Mouse (Mus musculus): ENCODE measurements around the gene Ly75.

The Ly75 gene

GRCm38 (mm10) chr2:60375126-60375525 is 8.0 kb downstream of the Ly75 start:
- in situ Hi-C loops (cut with MboI, MseI): loop anchor here in 1 of 2 experiments (10.0 kb wide), 2 partner anchors 490 to 1030 kb away; no protein-coding TSS in a partner anchor

DNA sequence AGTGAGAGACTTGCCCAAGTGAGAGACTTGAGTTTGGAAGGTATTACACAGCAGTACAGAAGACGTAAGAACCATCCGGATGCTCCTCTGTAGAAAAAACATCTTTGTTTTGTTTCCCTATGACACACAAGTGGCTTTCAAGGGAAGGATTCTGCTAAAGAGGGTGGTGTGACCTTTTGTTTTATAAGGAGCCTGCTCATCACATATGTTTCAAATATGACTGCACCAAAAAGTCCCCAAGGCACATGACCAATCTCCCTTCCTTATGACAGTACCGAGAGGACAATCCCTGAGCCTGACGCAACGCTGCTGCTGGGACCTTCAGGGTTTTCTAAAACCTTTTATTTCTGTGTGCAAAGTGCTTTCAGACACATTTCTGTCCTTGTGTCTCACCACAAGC is 12.9 kb downstream of the Ly75 start:
- in situ Hi-C loops (cut with MboI, MseI): loop anchor here (5.0 to 10.0 kb wide), 3 partner anchors 495 to 1035 kb away; no protein-coding TSS in a partner anchor

- in situ Hi-C loops (cut with MboI, MseI): loop anchor here in 1 of 2 experiments (10.0 kb wide), 1 partner anchor 1325 kb away; no protein-coding TSS in a partner anchor
Observed at GRCm38 (mm10) chr2:60369454-60369853, 13.6 kb downstream of the Ly75 start.

- in situ Hi-C loops (cut with MboI, MseI): loop anchor here in 1 of 2 experiments (10.0 kb wide), 1 partner anchor 1323 kb away; no protein-coding TSS in a partner anchor
Observed at GRCm38 (mm10) chr2:60367871-60368270, 15.2 kb downstream of the Ly75 start.

GRCm38 (mm10) chr2:60367204-60367603 is 15.9 kb downstream of the Ly75 start:
- in situ Hi-C loops (cut with MboI, MseI): loop anchor here in 1 of 2 experiments (10.0 kb wide), 1 partner anchor 1322 kb away; no protein-coding TSS in a partner anchor

- in situ Hi-C loops (cut with MboI, MseI): loop anchor here in 1 of 2 experiments (10.0 kb wide), 1 partner anchor 1321 kb away; no protein-coding TSS in a partner anchor
Observed at GRCm38 (mm10) chr2:60365820-60366610, 17.1 kb downstream of the Ly75 start.

DNA sequence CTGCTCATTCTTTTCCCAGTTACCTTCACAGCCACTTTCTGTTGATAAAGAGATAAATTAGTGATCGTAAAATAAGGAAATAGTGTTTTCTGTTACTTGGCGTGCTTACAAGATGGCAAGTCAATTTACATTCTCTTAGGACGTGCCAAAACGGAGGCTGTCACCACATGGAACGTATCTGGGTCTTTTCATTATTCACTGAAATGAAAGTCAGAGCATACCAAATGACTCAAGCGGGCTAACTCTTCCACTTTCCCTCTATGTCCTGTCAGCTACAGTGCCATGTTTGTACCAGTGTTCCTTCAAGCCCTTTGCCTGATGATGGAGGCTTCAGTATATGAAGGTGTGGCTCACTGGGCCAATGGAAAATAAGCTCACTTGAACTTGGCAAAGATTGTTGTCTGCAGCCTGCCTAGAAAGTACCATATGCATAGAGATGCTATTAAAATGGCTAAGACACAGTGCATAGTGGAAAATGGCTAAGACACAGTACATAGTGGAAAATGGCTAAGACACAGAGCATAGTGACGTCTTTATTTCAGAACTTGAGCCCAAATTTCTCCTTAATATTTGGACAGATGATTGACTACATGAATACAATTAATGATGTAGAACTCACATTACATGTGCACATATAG is 17.8 kb downstream of the Ly75 start:
- in situ Hi-C loops (cut with MboI, MseI): loop anchor here in 1 of 2 experiments (10.0 kb wide), 1 partner anchor 1320 kb away; no protein-coding TSS in a partner anchor

- in situ Hi-C loops (cut with MboI, MseI): loop anchor here in 1 of 2 experiments (10.0 kb wide), 1 partner anchor 1317 kb away; no protein-coding TSS in a partner anchor
Observed at GRCm38 (mm10) chr2:60362146-60362545, 21.0 kb downstream of the Ly75 start.

- in situ Hi-C loops (cut with MboI, MseI): loop anchor here in 1 of 2 experiments (10.0 kb wide), 1 partner anchor 1315 kb away; no protein-coding TSS in a partner anchor
Observed at GRCm38 (mm10) chr2:60359796-60360195, 23.3 kb downstream of the Ly75 start.

GRCm38 (mm10) chr2:60355388-60355683 is 27.8 kb downstream of the Ly75 start:
- in situ Hi-C loops (cut with MboI, MseI): no loop called here

- in situ Hi-C loops (cut with MboI, MseI): no loop called here
Observed at GRCm38 (mm10) chr2:60354541-60355387, 28.3 kb downstream of the Ly75 start.

- in situ Hi-C loops (cut with MboI, MseI): no loop called here
Observed at GRCm38 (mm10) chr2:60352296-60352695, 30.8 kb downstream of the Ly75 start.

- in situ Hi-C loops (cut with MboI, MseI): no loop called here
Observed at GRCm38 (mm10) chr2:60351781-60352180, 31.3 kb downstream of the Ly75 start.

DNA sequence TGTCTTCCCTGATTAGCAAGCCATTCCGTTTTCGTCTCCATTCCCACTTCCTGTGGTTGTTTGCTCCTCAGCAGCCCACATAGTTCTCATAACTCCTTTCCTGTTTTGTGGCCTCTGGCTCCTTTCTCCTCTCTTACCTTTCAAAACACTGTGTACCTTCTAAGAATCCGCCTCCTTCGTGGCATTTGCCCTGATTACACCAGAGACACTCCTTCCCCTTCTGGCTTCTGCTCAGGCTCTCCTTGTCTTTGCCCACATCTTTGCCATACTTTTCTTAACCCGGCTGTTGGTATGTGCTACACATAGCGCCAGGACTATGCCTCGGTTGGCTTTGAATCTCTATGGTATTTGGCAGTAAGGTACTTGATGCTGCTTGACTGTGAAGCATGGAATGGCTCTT is 35.2 kb downstream of the Ly75 start:
- in situ Hi-C loops (cut with MboI, MseI): no loop called here

DNA sequence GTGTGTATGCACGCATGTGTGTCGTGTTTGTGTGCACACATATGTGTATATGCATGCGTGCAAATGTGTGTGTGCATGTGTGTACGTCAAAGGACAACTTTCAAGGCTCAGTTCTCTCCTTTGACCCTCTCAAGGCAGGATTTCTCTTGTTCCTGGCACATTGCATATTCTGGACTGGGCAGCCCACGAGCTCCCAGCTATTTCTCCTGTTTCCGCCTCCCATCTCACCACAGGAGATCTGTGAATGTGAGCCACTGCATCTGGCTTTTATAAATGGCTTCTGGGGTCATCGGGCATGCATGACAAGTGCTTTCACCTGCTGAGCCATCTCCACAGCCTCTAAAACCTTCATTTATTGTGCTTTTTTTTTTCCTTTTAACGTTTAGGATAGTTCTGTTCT is 36.6 kb downstream of the Ly75 start:
- in situ Hi-C loops (cut with MboI, MseI): no loop called here

GRCm38 (mm10) chr2:60345717-60346116 is 37.4 kb downstream of the Ly75 start:
- in situ Hi-C loops (cut with MboI, MseI): no loop called here

GRCm38 (mm10) chr2:60343607-60344289 is 39.4 kb downstream of the Ly75 start:
- in situ Hi-C loops (cut with MboI, MseI): no loop called here

- in situ Hi-C loops (cut with MboI, MseI): no loop called here
Observed at GRCm38 (mm10) chr2:60342107-60342880, 40.8 kb downstream of the Ly75 start.

DNA sequence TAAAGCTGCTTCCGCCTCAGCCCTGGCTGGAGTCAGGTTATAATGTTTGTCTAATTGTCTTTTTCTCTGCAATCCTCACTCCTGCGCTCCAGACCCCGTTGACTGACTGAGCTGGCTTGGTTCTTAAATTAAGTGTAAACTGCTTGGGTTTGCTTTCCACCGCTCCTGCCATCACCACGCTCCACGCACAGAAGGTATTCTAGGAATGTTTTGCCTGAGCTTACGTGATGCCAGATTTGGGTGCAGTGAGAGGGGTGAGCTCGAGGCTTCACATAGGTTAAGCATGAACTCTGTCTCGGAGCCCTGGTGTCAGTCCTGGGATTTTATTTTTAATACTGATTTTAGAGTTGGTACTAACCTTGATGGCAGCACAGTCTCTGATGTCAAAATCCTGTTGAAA is 45.2 kb downstream of the Ly75 start:
- in situ Hi-C loops (cut with MboI, MseI): no loop called here

GRCm38 (mm10) chr2:60328641-60329040 is 54.5 kb downstream of the Ly75 start:
- in situ Hi-C loops (cut with MboI, MseI): no loop called here
